Mouse (Mus musculus) ES-Bruce4 (cell line): ENCODE measurements around the gene Hist1h2bk.

Experiments used
- CTCF ChIP-seq: IDR thresholded peaks from one replicate; pipeline ENCODE4 v1.8.1; 2011; ENCODE audit warnings: low read depth, low read length
- POLR2A ChIP-seq: IDR thresholded peaks from one replicate; pipeline ENCODE4 v1.8.1; 2011; ENCODE audit warnings: low read length; ENCODE audit not compliant: insufficient read depth

DNA sequence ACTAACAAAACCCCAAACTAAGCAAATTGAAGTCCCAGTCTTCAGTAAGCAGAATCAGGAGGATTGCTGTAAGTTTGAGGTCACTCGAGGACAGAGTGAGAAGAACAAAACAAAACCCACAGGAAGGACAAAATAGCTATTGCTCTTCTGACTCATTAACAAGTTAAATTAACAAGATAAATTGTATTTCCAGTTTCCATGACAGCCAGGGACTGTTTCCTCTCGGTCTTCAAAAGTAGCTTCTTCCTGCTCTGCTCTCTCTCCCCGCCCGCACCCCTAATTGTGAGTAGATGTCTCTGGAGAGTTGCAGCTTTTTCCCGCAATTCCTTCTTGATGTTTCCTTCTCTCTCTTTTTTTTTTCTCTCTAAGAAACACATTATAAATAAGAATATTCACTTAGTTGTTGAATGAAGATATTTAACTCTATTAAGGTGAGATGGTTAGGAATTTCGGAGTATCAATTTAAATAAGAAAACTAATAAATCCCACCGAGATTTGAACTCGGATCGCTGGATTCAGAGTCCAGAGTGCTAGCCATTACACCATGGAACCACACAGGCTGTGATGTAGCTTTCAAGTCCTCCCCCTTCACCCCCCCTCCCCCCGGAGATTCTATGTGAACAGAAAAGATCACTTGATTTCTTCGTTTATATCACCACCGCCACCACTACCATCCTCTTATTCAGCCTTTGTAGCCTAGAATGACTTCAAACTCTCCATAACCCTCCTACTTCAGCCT, 39.4 kb upstream of the Hist1h2bk start:
- no peak for TF ChIP-seq POLR2A
- TF ChIP-seq CTCF: no peak
